Mouse (Mus musculus): ENCODE results near the gene Gm20809.
"Not testable (repeated sequence)": the region's sequence is repeated elsewhere in the genome, so short reads cannot be mapped to it uniquely, and the experiment has no call there.

The Gm20809 gene

DNA sequence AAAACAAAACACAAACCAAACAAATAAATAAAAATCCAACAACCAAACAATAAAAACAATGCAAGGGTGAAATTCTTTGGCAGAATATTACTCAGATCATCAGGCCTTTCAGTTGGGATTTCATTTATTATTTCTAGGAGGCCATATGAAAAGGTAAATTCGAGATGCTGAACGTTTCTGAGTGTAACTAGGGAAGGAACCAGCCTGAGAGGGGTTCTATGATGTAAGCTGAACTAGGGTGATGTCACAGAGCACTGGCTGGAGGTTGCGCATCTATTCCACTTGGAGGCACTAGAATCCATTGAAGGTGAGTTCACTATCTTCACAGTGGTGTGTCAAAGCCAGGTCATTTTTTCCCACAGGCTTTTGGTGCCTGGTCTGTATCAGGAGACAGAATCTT lies at the start of gene Gm20809:
Gene Gm20809 (plus strand): TSS at position 301 of the 400 bp plus-strand sequence.
- not testable (repeated sequence) for DNase-seq (ENCODE audit: low spot score in 2 of 2)
